In genomic region chr13:62684608-62685286, GRCm38 (mm10) we compare ENCODE assay signal across 8 mouse cellular contexts.
DNase-seq lines count a peak whose midpoint lies in the region; ATAC-seq lines count a peak whose summit lies in the region.
"Not testable (repeated sequence)": the region's sequence is repeated elsewhere in the genome, so short reads cannot be mapped to it uniquely, and the experiment has no call there.

No protein-coding gene starts in this region.

- not testable (repeated sequence) for H3K4me1 ChIP-seq in intestine, embryonic 14.5 days (replicated peaks; ENCODE audit: control insufficient read depth, insufficient read depth, low read length)

- DNase-seq in adrenal gland, adult 8-10 months, result peak; percentile 12
- DNase-seq in embryo, embryonic 9.5 days (ENCODE audit: extremely low spot score), result peak; percentile 61
- DNase-seq in gastrocnemius, postnatal 36 days, result peak; percentile 7 to 25
- DNase-seq in intestine, embryonic 14.5 days (ENCODE audit: low spot score), result peak; percentile 80
- DNase-seq in left cerebral cortex, adult 9 months (ENCODE audit: low spot score in 2 of 2), result peak; percentile 32 to 61
- peak; percentile 38 for DNase-seq in right cerebral cortex, adult 18-20 months
- DNase-seq in urinary bladder, postnatal 14 days (ENCODE audit: low spot score), result peak; percentile 26

- not testable (repeated sequence) for H3K27me3 ChIP-seq in intestine, embryonic 14.5 days (replicated peaks; ENCODE audit: control insufficient read depth, insufficient read depth, low read length)

- WGBS in intestine, embryonic 14.5 days, result under 1% methylated on average over 17 of the region's 20 CpGs

- ATAC-seq in intestine, embryonic 14.5 days (replicated peaks; ENCODE audit: low FRiP score, low TSS enrichment, low read depth), result peak; percentile 100
- ATAC-seq in megakaryocyte, adult 5-6 weeks (ENCODE audit: poor library complexity, severe bottlenecking), result peak; percentile 100

- H3K27ac ChIP-seq in intestine, embryonic 14.5 days (ENCODE audit: low read depth), result not testable (repeated sequence)

- not testable (repeated sequence) for H3K36me3 ChIP-seq in intestine, embryonic 14.5 days (ENCODE audit: control insufficient read depth, insufficient read depth, low read length)

- peak overlapping the region; percentile 48 for H3K9ac ChIP-seq in intestine, embryonic 14.5 days (ENCODE audit: low read length)

- not testable (repeated sequence) for H3K9me3 ChIP-seq in intestine, embryonic 14.5 days (ENCODE audit: control insufficient read depth, low read length)

- H3K4me3 ChIP-seq in intestine, embryonic 14.5 days (ENCODE audit: low read depth, low read length), result peak overlapping the region; percentile 40

- peak overlapping the region; percentile 53 for H3K4me2 ChIP-seq in intestine, embryonic 14.5 days (ENCODE audit: low read length)

- intact Hi-C loops in gastrocnemius, postnatal 36 days (cut with DNase I), result not testable (repeated sequence)

Comparison
In these comparisons a context has a peak if more than half of its experiments do, and no peak if none do; other contexts are left out.
1. DNase-seq: peak in every context shown above with its lines; median percentile 80 in intestine, embryonic 14.5 days; 61 in embryo, embryonic 9.5 days; 46 in left cerebral cortex, adult 9 months; 38 in right cerebral cortex, adult 18-20 months; 26 in urinary bladder, postnatal 14 days; 16 in gastrocnemius, postnatal 36 days; 12 in adrenal gland, adult 8-10 months.